29 mouse cellular contexts compared by ENCODE assay signal in genomic region chr19:56419452-56419851, GRCm38 (mm10). TPM values are rescaled to one million over a fixed set of nuclear protein-coding genes. Genes with fewer than 3 reads are reported as not detected.
A peak's percentile ranks its signal among the peaks of the same experiment; 100 is the strongest.
DNase-seq lines count a peak whose midpoint lies in the region; ATAC-seq and TF ChIP-seq lines count a peak whose summit lies in the region.
"Had no signal": no experiment of that assay in that cellular context is flagged by ENCODE, and none has a peak within 500 bp of the region (broad histone marks: within the 10 kb centered on the region; RNA-seq: fewer than 3 reads in every experiment).

No protein-coding gene starts in this region.

- H3K4me1 ChIP-seq in heart, embryonic 15.5 days (replicated peaks): peaks cover 3% of the 10 kb centered on the region
- no peaks in the 10 kb centered on the region for H3K4me1 ChIP-seq in heart, embryonic 11.5 days (ENCODE audit: control insufficient read depth, insufficient read depth, low read length)
- no peaks in the 10 kb centered on the region for H3K4me1 ChIP-seq in embryonic facial prominence, embryonic 14.5 days (ENCODE audit: control insufficient read depth, insufficient read depth, low read length)
- peaks cover 8% of the 10 kb centered on the region; the same call in 1 of the 2 replicates for H3K4me1 ChIP-seq in small intestine, adult 2 months (ENCODE audit: control insufficient read depth, insufficient read depth, insufficient read length, low read length)

- no peaks in the 10 kb centered on the region for H3K27me3 ChIP-seq in heart, embryonic 15.5 days
- no peaks in the 10 kb centered on the region for H3K27me3 ChIP-seq in heart, embryonic 11.5 days (ENCODE audit: control insufficient read depth, insufficient read depth, low read length)
- no peaks in the 10 kb centered on the region for H3K27me3 ChIP-seq in embryonic facial prominence, embryonic 14.5 days (replicated peaks; ENCODE audit: control insufficient read depth, insufficient read depth, low read length)
- no peaks in the 10 kb centered on the region for H3K27me3 ChIP-seq in small intestine, adult 2 months (ENCODE audit: control insufficient read depth, insufficient read depth, low read length)
- H3K27me3 ChIP-seq: embryonic facial prominence, embryonic 15.5 days; hindbrain, embryonic 12.5 days; kidney, embryonic 15.5 days had no signal

- WGBS in heart, embryonic 15.5 days: 70% methylated on average over 9 of the region's 9 CpGs
- WGBS in heart, embryonic 11.5 days (ENCODE audit: insufficient replicate concordance): 62% methylated on average over 9 of the region's 9 CpGs
- WGBS in embryonic facial prominence, embryonic 14.5 days: 42% methylated on average over 9 of the region's 9 CpGs
- 31% methylated on average over 9 of the region's 9 CpGs for WGBS in small intestine, adult 2 months

- 0 out of 2 replicates have a peak, but pooled peaks have one; percentile 14 for ATAC-seq in heart, embryonic 15.5 days (replicated peaks; ENCODE audit: insufficient number of reproducible peaks, insufficient read depth, low FRiP score, low read depth)
- ATAC-seq in heart, embryonic 11.5 days (replicated peaks; ENCODE audit: insufficient number of reproducible peaks, low FRiP score, low TSS enrichment): no peak
- ATAC-seq in embryonic facial prominence, embryonic 14.5 days (ENCODE audit: low read depth): peak; percentile 77; the same call in 1 of the 2 replicates
- ATAC-seq: forebrain, embryonic 14.5 days; hindbrain, postnatal 0 days; midbrain, embryonic 16.5 days had no signal

- peak; percentile 61 for DNase-seq in WW6 (ENCODE audit: low read depth, low spot score)
- peak; percentile 63 for DNase-seq in embryonic facial prominence, embryonic 14.5 days (ENCODE audit: low spot score)
- no peak for DNase-seq in lung, postnatal 4 days
- DNase-seq in layer of hippocampus, adult 9-11 months: no peak
- DNase-seq in layer of hippocampus, postnatal 14 days (ENCODE audit: low spot score in 2 of 2): no peak
- DNase-seq: adrenal gland, postnatal 14 days; cerebellum, adult 11 months; cerebellum, adult 9-10 months; cerebellum, postnatal 36 days; heart, postnatal 36 days; kidney, adult 11 months; kidney, postnatal 25 days; left cerebral cortex, postnatal 4 days; liver; lung, embryonic 14.5 days; thymus, postnatal 14 days had no signal

- no peak for TF ChIP-seq CTCF in small intestine, adult 2 months (IDR thresholded peaks at IDR 0.05; ENCODE audit: extremely low read depth, insufficient read length, insufficient replicate concordance, low read depth, low read length)

- no peak for TF ChIP-seq POLR2A in small intestine, adult 2 months (IDR thresholded peaks at IDR 0.05; ENCODE audit: low read depth, low read length)

- no peak overlapping the region for H3K4me2 ChIP-seq in heart, embryonic 15.5 days
- no peak overlapping the region for H3K4me2 ChIP-seq in heart, embryonic 11.5 days
- H3K4me2 ChIP-seq in embryonic facial prominence, embryonic 14.5 days (ENCODE audit: low read depth, low read length): no peak overlapping the region
- H3K4me2 ChIP-seq: embryonic facial prominence, embryonic 15.5 days; hindbrain, embryonic 12.5 days; kidney, embryonic 15.5 days; lung, embryonic 14.5 days; midbrain, embryonic 11.5 days had no signal

- H3K9me3 ChIP-seq in heart, embryonic 15.5 days (replicated peaks): no peaks in the 10 kb centered on the region
- no peaks in the 10 kb centered on the region for H3K9me3 ChIP-seq in heart, embryonic 11.5 days (replicated peaks; ENCODE audit: control insufficient read depth, low read length)
- H3K9me3 ChIP-seq in embryonic facial prominence, embryonic 14.5 days (ENCODE audit: control insufficient read depth, low read length): no peaks in the 10 kb centered on the region
- H3K9me3 ChIP-seq: embryonic facial prominence, embryonic 15.5 days; hindbrain, embryonic 12.5 days; kidney, embryonic 15.5 days had no signal

- H3K36me3 ChIP-seq in heart, embryonic 15.5 days: no peaks in the 10 kb centered on the region; the same call in 1 of the 2 replicates
- no peaks in the 10 kb centered on the region for H3K36me3 ChIP-seq in heart, embryonic 11.5 days (ENCODE audit: control insufficient read depth, insufficient read depth, low read length)
- no peaks in the 10 kb centered on the region for H3K36me3 ChIP-seq in embryonic facial prominence, embryonic 14.5 days (ENCODE audit: control insufficient read depth, insufficient read depth, low read length)
- H3K36me3 ChIP-seq in small intestine, adult 2 months (ENCODE audit: control insufficient read depth, insufficient read depth, low read length): peaks cover 23% of the 10 kb centered on the region
- H3K36me3 ChIP-seq: embryonic facial prominence, embryonic 15.5 days; hindbrain, embryonic 12.5 days; kidney, embryonic 15.5 days had no signal

- H3K4me3 ChIP-seq in heart, embryonic 15.5 days: no peak overlapping the region
- H3K4me3 ChIP-seq in heart, embryonic 11.5 days (ENCODE audit: low read depth, low read length): no peak overlapping the region
- H3K4me3 ChIP-seq in embryonic facial prominence, embryonic 14.5 days (ENCODE audit: low read depth, low read length): no peak overlapping the region
- H3K4me3 ChIP-seq in small intestine, adult 2 months (ENCODE audit: low read depth, low read length): no peak overlapping the region
- H3K4me3 ChIP-seq: embryonic facial prominence, embryonic 15.5 days; hindbrain, embryonic 12.5 days; kidney, embryonic 15.5 days had no signal

- H3K27ac ChIP-seq in heart, embryonic 15.5 days: no peak overlapping the region
- no peak overlapping the region for H3K27ac ChIP-seq in heart, embryonic 11.5 days (ENCODE audit: low read depth, low read length)
- H3K27ac ChIP-seq in embryonic facial prominence, embryonic 14.5 days (replicated peaks; ENCODE audit: low read depth, low read length): no peak overlapping the region
- peak overlapping the region; percentile 68 for H3K27ac ChIP-seq in small intestine, adult 2 months (ENCODE audit: insufficient read depth, low read depth, low read length)
- H3K27ac ChIP-seq: embryonic facial prominence, embryonic 15.5 days; hindbrain, embryonic 12.5 days; hindbrain, postnatal 0 days; kidney, embryonic 15.5 days; liver, embryonic 14.5 days had no signal

- H3K9ac ChIP-seq in heart, embryonic 15.5 days: no peak overlapping the region
- no peak overlapping the region for H3K9ac ChIP-seq in heart, embryonic 11.5 days (ENCODE audit: low read depth, low read length)
- H3K9ac ChIP-seq in embryonic facial prominence, embryonic 14.5 days (ENCODE audit: low read depth, low read length): no peak overlapping the region
- H3K9ac ChIP-seq: embryonic facial prominence, embryonic 15.5 days; hindbrain, embryonic 12.5 days; kidney, embryonic 15.5 days; liver, embryonic 14.5 days; lung, embryonic 14.5 days had no signal

RNA-seq across cellular contexts. Expression of gene Casp7, which starts 22.5 kb away (rescaled TPM):
- 25.6 and 28.4 TPM in 2 replicates for polyA plus RNA-seq in heart, embryonic 15.5 days (2015; fragmentation: Nextera tagmentation; extraction: Ambion mirVana)
- 27.3 and 35.4 TPM in 2 replicates for polyA plus RNA-seq in heart, embryonic 11.5 days (2014; fragmentation: Nextera tagmentation; extraction: Ambion mirVana)
- polyA plus RNA-seq in embryonic facial prominence, embryonic 14.5 days (2014; fragmentation: Nextera tagmentation; extraction: Ambion mirVana): 21.5 and 21.7 TPM in 2 replicates
- polyA plus RNA-seq in small intestine, adult 2 months (2012; rRNA removed): 57.2 and 112 TPM in 2 replicates
- total RNA-seq in layer of hippocampus, postnatal 14 days (2021): 1 to 10 TPM; 5.1 to 6.3 TPM

RNA-seq across cellular contexts. Expression of gene Nrap, which starts 29.6 kb away (rescaled TPM):
- polyA plus RNA-seq in heart, embryonic 15.5 days (2015; fragmentation: Nextera tagmentation; extraction: Ambion mirVana): 37.8 and 43.0 TPM in 2 replicates
- polyA plus RNA-seq in heart, embryonic 11.5 days (2014; fragmentation: Nextera tagmentation; extraction: Ambion mirVana): 9.2 and 12.6 TPM in 2 replicates
- 6.3 and 9.6 TPM in 2 replicates for polyA plus RNA-seq in embryonic facial prominence, embryonic 14.5 days (2014; fragmentation: Nextera tagmentation; extraction: Ambion mirVana)
- polyA plus RNA-seq in small intestine, adult 2 months (2012; rRNA removed): 0.41 and 1.7 TPM in 2 replicates
- under 1 TPM; 0.14 to 0.25 TPM for total RNA-seq in layer of hippocampus, postnatal 14 days (2021)
- total RNA-seq: neutrophil, adult 5-6 weeks had no signal

RNA-seq across cellular contexts. Expression of gene Plekhs1, which starts 42.0 kb away (rescaled TPM):
- 0.08 and 0.10 TPM in 2 replicates for polyA plus RNA-seq in heart, embryonic 15.5 days (2015; fragmentation: Nextera tagmentation; extraction: Ambion mirVana)
- polyA plus RNA-seq in heart, embryonic 11.5 days (2014; fragmentation: Nextera tagmentation; extraction: Ambion mirVana): 0.06 TPM in 1 of 2 replicates, not detected in the other
- 0.81 and 0.86 TPM in 2 replicates for polyA plus RNA-seq in embryonic facial prominence, embryonic 14.5 days (2014; fragmentation: Nextera tagmentation; extraction: Ambion mirVana)
- 0.27 and 0.37 TPM in 2 replicates for polyA plus RNA-seq in small intestine, adult 2 months (2012; rRNA removed)
- total RNA-seq in layer of hippocampus, postnatal 14 days (2021): 1 to 10 TPM in 1 of 2 experiments, under 1 TPM in 1; 0.45 to 1.1 TPM
- total RNA-seq: gastrocnemius, adult 18-20 months; heart, postnatal 36 days; hindbrain, postnatal 0 days had no signal

Comparison
In these comparisons a context has a peak if more than half of its experiments do, and no peak if none do; other contexts are left out.
1. DNase-seq: peak in WW6 (single experiment) and embryonic facial prominence, embryonic 14.5 days (single experiment); none in lung, postnatal 4 days (0 of 2), layer of hippocampus, adult 9-11 months (single experiment) and layer of hippocampus, postnatal 14 days (0 of 2).